Mouse (Mus musculus) bone marrow, adult 2 months (tissue): ENCODE measurements at regions not wholly inside any gene's neighbourhood (a gene's known extent, or its start where the extent isn't known, plus 50 kb on each side); places are given as distances from the start of the nearest gene placed in this dataset.

Experiments used
- H3K27ac ChIP-seq: fragments of 200-500 bp; 2 replicates; pipeline ENCODE4 v1.5.1; 2012; ENCODE audit warnings: low read depth, mild to moderate bottlenecking, control low read depth, inconsistent platforms, low read length; ENCODE audit not compliant: control insufficient read depth, poor library complexity, insufficient read depth
- H3K4me1 ChIP-seq: fragments of 200-500 bp; 2 replicates; pipeline ENCODE4 v1.6.1; 2011; ENCODE audit warnings: low read length; ENCODE audit not compliant: control insufficient read depth, insufficient read depth
- H3K4me3 ChIP-seq: fragments of 200-500 bp; replicated peaks from 2 replicates; pipeline ENCODE3; 2011; ENCODE audit warnings: mild to moderate bottlenecking, low read depth, low read length, control low read depth; ENCODE audit not compliant: control insufficient read depth
- CTCF ChIP-seq: fragments of 200-500 bp; IDR thresholded peaks from 2 replicates; pipeline ENCODE4 v1.5.1; 2011; ENCODE audit warnings: low read length, control low read depth; ENCODE audit not compliant: control insufficient read depth, insufficient read depth
- POLR2A ChIP-seq: fragments of 200-500 bp; IDR thresholded peaks from 2 replicates; pipeline ENCODE4 v1.6.1; 2011; ENCODE audit warnings: low read depth, mild to moderate bottlenecking, control low read depth, low read length, borderline replicate concordance; ENCODE audit not compliant: control insufficient read depth
- WGBS: fragments of 180-500 bp; shearing (Covaris S2); methylation state at CpG from one replicate; pipeline ENCODE4 v1.1.7; 2018; 5-methylcytosine and 5-hydroxymethylcytosine counted together

GRCm38 (mm10) chr8:26262536-26262935 lies 143.2 kb downstream of the Gm45692 start:
- no peaks in the 10 kb centered on the region; the same call in 1 of the 2 replicates for H3K4me1 ChIP-seq
- no peak overlapping the region for H3K4me3 ChIP-seq
- no peak for TF ChIP-seq CTCF
- no peak for TF ChIP-seq POLR2A
- no peak overlapping the region for H3K27ac ChIP-seq
- 76% methylated on average over 10 of the region's 10 CpGs for WGBS

- Histone ChIP-seq H3K4me1 (no peaks in the 10 kb centered on the region; the same call in 1 of the 2 replicates), H3K4me3 (no peak overlapping the region), H3K27ac (no peak overlapping the region)
- 78% methylated on average over 11 of the region's 11 CpGs for WGBS
- TF ChIP-seq CTCF (no peak), POLR2A (no peak)
Measured at GRCm38 (mm10) chr8:26264869-26265321, 145.6 kb downstream of the Gm45692 start.

DNA sequence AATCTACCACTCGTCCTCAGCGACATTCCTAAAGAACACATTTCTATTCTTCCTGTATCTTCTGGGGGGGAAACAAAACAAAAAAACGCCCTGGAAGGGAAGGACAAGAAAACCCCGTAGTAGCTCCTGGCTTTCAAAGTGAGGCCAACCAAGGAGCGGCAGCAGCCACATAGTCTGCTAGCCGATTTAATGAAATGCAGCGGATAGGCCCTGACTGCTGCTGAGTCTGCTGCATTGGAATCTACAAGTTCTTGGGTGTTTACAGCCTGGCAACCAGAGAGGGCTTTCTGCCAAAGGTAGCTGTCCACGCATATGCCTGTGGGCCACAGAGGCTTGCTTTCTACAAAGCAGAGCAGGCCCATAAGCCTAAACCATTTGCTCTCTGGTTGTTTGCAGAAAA lies 146.0 kb downstream of the Gm45692 start:
- Histone ChIP-seq H3K4me1 (no peaks in the 10 kb centered on the region; the same call in 1 of the 2 replicates), H3K27ac (no peak overlapping the region), H3K4me3 (no peak overlapping the region)
- WGBS, result 85% methylated on average over 8 of the region's 8 CpGs
- TF ChIP-seq CTCF (no peak), POLR2A (no peak)

- Histone ChIP-seq H3K4me1 (no peaks in the 10 kb centered on the region; the same call in 1 of the 2 replicates), H3K27ac (no peak overlapping the region), H3K4me3 (no peak overlapping the region)
- TF ChIP-seq POLR2A (no peak), CTCF (no peak)
- 52% methylated on average over 4 of the region's 4 CpGs for WGBS
Measured at GRCm38 (mm10) chr8:26266384-26266783, 147.1 kb downstream of the Gm45692 start.

DNA sequence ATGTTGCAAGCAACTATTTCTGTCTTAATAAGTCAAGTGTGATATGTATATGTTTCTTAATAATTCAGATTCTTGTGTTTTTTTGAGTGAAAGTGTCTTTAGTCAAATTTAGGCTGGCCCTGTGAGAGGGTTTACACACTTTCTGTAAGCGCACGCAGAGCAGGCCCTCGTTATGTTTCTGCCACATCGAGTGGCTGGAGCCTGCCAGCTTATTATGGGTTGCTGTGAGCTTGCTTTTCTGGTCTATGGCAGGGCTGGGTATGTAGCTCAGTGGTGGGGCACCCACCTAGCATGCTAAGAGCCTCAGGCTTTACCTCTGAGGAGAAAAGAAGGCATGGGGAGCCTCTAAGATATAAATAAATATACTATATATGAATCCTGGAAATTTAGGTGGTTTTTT lies 148.2 kb downstream of the Gm45692 start:
- Histone ChIP-seq H3K27ac (no peak overlapping the region), H3K4me1 (no peaks in the 10 kb centered on the region; the same call in 1 of the 2 replicates), H3K4me3 (no peak overlapping the region)
- TF ChIP-seq POLR2A, result no peak
- no peak for TF ChIP-seq CTCF
- WGBS, result 89% methylated on average over 4 of the region's 4 CpGs

GRCm38 (mm10) chr8:26268751-26269415 lies 149.5 kb downstream of the Gm45692 start:
- no peaks in the 10 kb centered on the region for H3K4me1 ChIP-seq
- no peak overlapping the region for H3K4me3 ChIP-seq
- 78% methylated on average over 17 of the region's 17 CpGs for WGBS
- no peak overlapping the region for H3K27ac ChIP-seq
- no peak for TF ChIP-seq POLR2A
- TF ChIP-seq CTCF, result no peak

GRCm38 (mm10) chr8:26272110-26272509 lies 152.8 kb downstream of the Gm45692 start:
- Histone ChIP-seq H3K4me1 (no peaks in the 10 kb centered on the region), H3K27ac (no peak overlapping the region), H3K4me3 (no peak overlapping the region)
- TF ChIP-seq POLR2A, result no peak
- peak; percentile 27; the same call in 1 of the 2 replicates for TF ChIP-seq CTCF
- 38% methylated on average over 4 of the region's 4 CpGs for WGBS

DNA sequence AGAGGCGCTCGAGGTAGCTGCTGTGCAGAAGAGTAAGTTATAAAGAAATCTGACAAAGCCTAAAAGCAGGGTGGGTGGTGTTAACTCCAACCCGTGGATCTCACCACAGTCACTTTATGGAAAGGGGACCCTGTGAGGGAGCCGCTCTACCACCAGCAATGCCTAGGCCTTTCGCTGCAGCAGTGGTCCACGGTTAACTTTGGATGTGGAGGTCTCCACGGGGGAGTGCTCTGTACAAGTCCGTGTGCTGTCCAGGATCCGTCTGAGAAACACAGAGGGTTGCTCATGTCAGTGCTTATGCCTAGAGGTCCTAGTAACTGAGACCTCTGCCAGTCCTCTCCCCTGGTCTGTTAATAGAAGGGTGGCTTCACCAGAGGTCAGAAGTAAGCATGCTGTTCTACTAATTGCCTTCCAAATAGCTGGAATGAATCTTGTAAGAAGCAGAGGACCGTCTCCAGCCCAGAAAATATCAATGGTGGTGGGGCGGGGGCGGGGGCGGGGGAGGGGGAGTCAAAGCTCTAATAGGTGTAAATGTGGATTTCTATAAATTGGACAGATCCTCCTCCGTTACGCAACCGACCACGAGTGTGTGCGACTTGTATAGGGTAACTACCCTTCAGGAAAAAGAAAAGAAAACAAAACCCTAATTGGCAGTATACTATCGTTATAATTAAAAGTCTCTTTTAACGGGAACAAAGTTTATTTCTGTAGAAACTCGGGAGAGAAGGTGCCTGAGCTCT lies 153.5 kb downstream of the Gm45692 start:
- H3K27ac ChIP-seq, result no peak overlapping the region
- no peak for TF ChIP-seq POLR2A
- TF ChIP-seq CTCF, result no peak
- WGBS, result 43% methylated on average over 21 of the region's 21 CpGs

More for the DNA sequence above, 153.5 kb downstream of the Gm45692 start:
- Histone ChIP-seq H3K4me1 (no peaks in the 10 kb centered on the region), H3K4me3 (no peak overlapping the region)
